Mouse (Mus musculus) G1E (cell line): ENCODE measurements around the gene Cald1.

Experiments used
- CTCF ChIP-seq: IDR thresholded peaks from 2 replicates; pipeline ENCODE4 v1.5.1; 2012; ENCODE audit warnings: low read depth, low read length, inconsistent platforms, mixed read lengths
- TAL1 ChIP-seq: conservative IDR thresholded peaks from 2 replicates; pipeline ENCODE4 v1.6.1; 2012; ENCODE audit warnings: low read depth, low read length, inconsistent platforms, mixed read lengths

DNA sequence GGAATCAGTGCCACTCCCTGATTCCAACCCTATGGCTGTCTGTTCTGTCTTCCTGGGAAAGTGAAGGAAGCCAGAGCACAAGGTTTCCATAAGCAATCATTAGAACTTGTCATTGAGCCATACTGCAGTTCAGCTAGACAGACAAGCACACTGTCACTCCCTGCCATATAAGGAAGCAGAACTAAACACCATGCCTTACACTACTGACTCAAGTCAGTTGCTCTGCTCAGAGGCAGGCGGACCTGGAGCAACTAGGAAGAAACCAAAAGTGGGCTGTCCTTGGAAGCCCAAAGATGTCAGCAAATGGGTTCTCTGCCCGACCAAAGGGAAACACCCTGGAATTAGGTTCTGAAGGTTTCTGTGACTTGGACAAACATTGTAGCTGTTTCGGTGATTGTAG, 10.3 kb downstream of the Cald1 start:
- TF ChIP-seq CTCF (no peak), TAL1 (no peak)
